Mouse (Mus musculus) midbrain, embryonic 14.5 days (tissue): ENCODE measurements around the gene Fcer1g. TPM values are rescaled to one million over a fixed set of nuclear protein-coding genes. Genes with fewer than 3 reads are reported as not detected.

Source experiments
- ATAC-seq: fragments of 200-750 bp; cut with Nextera tagmentation; 2 replicates; pipeline ENCODE4 v1.8.0; 2017; ENCODE audit warnings: moderate number of reproducible peaks, moderate library complexity; ENCODE audit not compliant: low FRiP score, low TSS enrichment
- DNase-seq: peaks from one replicate; pipeline ENCODE4 v3.0.0-alpha.2; 2015
- H3K27ac ChIP-seq: fragments of 300-500 bp; sonication (generic); replicated peaks from 2 replicates; pipeline ENCODE4 v1.5.1; 2014; ENCODE audit warnings: mild to moderate bottlenecking, low read depth, low read length, moderate library complexity
- H3K27me3 ChIP-seq: fragments of 300-500 bp; sonication (generic); 2 replicates; pipeline ENCODE4 v1.6.1; 2014; ENCODE audit warnings: low read length, control low read depth, mixed read lengths; ENCODE audit not compliant: control insufficient read depth, insufficient read depth
- H3K36me3 ChIP-seq: fragments of 300-500 bp; sonication (generic); 2 replicates; pipeline ENCODE4 v1.6.1; 2014; ENCODE audit warnings: low read length, control low read depth; ENCODE audit not compliant: control insufficient read depth, insufficient read depth
- H3K4me1 ChIP-seq: fragments of 300-500 bp; sonication (generic); 2 replicates; pipeline ENCODE4 v1.6.1; 2014; ENCODE audit warnings: mild to moderate bottlenecking, antibody characterized with exemption, low read length, control low read depth; ENCODE audit not compliant: control insufficient read depth, insufficient read depth
- H3K4me2 ChIP-seq: fragments of 300-500 bp; sonication (generic); 2 replicates; pipeline ENCODE4 v1.6.1; 2014; ENCODE audit warnings: mild to moderate bottlenecking, low read length, moderate library complexity
- H3K4me3 ChIP-seq: fragments of 300-500 bp; sonication (generic); replicated peaks from 2 replicates; pipeline ENCODE4 v1.5.1; 2014; ENCODE audit warnings: low read depth, low read length
- H3K9ac ChIP-seq: fragments of 300-500 bp; sonication (generic); replicated peaks from 2 replicates; pipeline ENCODE4 v1.6.1; 2014; ENCODE audit warnings: mild to moderate bottlenecking, low read length, moderate library complexity
- H3K9me3 ChIP-seq: fragments of 300-500 bp; sonication (generic); 2 replicates; pipeline ENCODE4 v1.6.1; 2016; ENCODE audit warnings: low read length, control low read depth, mixed read lengths; ENCODE audit not compliant: control insufficient read depth
- WGBS: fragments of 180-500 bp; shearing (Covaris S2); extraction: QIAGEN DNeasy Blood & Tissue Kit; methylation state at CpG from one replicate; pipeline ENCODE4 v1.1.7; 2014; 5-methylcytosine and 5-hydroxymethylcytosine counted together
- polyA plus RNA-seq: library from polyadenylated mRNA; unstranded; fragments of >200 nt; fragmentation: Nextera tagmentation; extraction: Ambion mirVana; gene quantifications from 2 replicates; pipeline ENCODE4 v1.2.1, GENCODE M21; 2014

Fcer1g gene
- polyA plus RNA-seq, result 6.6 and 28.4 TPM in 2 replicates

DNA sequence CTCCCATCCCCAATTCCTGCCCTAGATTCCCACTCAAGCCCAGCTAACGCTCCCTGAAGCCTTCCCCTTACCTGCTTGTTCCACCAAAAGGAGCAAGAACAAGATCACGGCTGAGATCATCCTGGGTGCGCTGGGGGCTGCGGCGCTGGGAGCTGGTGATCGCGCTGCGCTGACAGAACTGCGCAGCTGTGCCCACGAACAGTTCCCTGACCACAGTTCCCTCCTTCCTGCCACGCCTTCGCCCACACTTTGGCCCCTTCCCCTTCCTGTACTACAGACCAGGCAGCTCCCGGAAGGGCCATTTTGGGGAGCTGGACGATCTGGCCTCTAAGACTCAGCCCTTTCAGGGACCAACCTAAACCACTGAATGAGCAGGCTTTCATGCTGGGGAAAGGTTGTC is at the start of gene Fcer1g:
Gene Fcer1g, minus strand, starts transcription at position 240 of the 400 bp plus-strand sequence.
- WGBS, result 92% methylated on average over 14 of the region's 14 CpGs
- H3K9ac ChIP-seq, result no peak within 1 kb of the TSS
- peaks cover 55% of the 10 kb centered on the region for H3K36me3 ChIP-seq

DNA sequence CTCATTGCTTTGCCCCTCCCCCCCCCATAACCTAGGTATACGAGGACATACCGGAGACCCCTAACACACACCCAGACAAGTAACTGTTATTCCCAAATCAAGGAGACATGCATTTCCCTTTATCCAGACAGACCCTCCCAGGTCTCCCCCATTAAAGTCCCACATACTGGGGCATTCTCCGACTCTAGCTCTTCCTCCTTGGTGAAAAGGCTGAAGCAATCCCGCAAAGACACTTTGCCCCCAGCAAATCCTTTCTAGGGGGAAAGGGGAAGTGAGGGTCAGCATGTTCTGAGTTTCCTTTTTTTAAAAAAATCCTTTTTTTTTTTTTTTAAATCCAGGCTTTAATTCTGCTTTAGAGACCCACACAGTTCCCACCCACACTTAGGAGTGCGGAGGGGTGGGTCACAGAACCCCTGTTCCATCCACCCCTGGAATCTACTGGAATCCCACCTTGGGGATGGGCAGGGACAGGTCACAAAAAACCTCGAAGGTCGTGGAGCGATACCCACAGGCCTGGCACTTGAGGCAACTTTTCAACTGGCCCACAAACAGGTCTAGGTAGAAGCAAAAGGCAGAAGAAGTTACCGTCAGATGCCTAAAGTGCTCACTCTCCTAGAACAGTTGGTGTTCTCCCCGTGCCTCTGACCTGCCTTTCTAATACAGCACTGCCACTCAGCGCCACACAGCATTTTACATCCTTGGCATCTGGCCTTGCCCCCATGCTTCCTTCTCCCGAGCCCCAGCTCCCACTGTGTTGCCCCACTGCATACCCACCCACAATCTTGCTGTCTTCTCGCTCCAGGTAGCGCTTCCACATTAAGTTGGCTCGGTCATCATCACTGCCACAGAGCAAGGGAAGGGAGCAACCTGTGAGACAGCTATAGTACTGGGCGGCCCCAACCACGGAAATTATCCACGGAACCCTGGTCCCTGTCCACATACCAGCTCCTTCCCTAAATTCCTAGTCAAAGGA is 49.3 kb upstream of the Fcer1g start:
- Histone ChIP-seq H3K4me2 (no peak overlapping the region), H3K4me1 (peaks cover 16% of the 10 kb centered on the region), H3K27ac (no peak overlapping the region), H3K36me3 (peaks cover 47% of the 10 kb centered on the region), H3K4me3 (no peak overlapping the region), H3K9me3 (no peaks in the 10 kb centered on the region), H3K27me3 (no peaks in the 10 kb centered on the region), H3K9ac (no peak overlapping the region)
- WGBS, result 92% methylated on average over 18 of the region's 18 CpGs
- ATAC-seq (no peak), DNase-seq (no peak)

More for the DNA sequence above, at the start of gene Fcer1g:
- Histone ChIP-seq H3K27me3 (no peaks in the 10 kb centered on the region), H3K27ac (no peak within 1 kb of the TSS), H3K4me1 (no peaks in the 10 kb centered on the region), H3K9me3 (no peaks in the 10 kb centered on the region), H3K4me3 (no peak within 1 kb of the TSS), H3K4me2 (no peak within 1 kb of the TSS)
- ATAC-seq, result no peak
- DNase-seq, result no peak

DNA sequence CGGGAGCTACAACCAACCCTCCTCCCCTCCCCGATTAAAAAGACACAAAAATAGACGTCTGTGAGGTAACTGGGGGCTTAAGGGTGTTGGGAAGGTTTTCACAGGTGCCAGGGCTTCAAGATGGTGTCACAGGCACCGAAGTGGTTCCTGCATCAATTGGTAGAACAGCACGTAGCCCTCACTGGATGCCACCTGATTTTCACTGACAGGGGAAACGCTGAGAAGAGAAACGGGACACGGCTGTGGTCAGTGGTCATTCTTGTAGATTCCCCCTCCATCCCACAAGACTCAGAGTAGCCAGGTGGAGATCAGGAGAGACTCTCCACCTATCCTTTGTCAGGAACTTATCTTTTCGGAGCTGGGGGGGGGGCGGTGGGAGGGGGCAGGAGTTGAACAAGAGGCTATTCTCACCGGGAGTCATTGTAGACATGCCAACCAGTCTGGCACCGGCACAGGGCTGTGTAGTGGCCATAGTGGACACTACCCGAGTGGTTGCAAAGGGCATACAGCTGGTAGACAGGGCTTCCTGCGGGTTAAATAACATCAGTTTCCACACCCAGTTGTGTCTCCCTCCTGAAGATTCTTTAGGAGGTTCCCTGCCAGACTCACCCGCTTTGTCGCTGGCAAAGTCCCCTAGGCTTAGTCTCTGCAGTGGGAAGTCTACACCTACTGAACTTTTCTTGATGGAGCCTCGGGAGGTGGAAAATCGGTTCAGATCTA is 48.1 kb upstream of the Fcer1g start:
- WGBS, result 80% methylated on average over 18 of the region's 18 CpGs
- no peak for DNase-seq
- Histone ChIP-seq H3K4me1 (peaks cover 11% of the 10 kb centered on the region), H3K27ac (no peak overlapping the region), H3K9ac (no peak overlapping the region), H3K4me2 (no peak overlapping the region), H3K9me3 (no peaks in the 10 kb centered on the region), H3K36me3 (peaks cover 56% of the 10 kb centered on the region), H3K4me3 (no peak overlapping the region), H3K27me3 (no peaks in the 10 kb centered on the region)
- no peak for ATAC-seq

DNA sequence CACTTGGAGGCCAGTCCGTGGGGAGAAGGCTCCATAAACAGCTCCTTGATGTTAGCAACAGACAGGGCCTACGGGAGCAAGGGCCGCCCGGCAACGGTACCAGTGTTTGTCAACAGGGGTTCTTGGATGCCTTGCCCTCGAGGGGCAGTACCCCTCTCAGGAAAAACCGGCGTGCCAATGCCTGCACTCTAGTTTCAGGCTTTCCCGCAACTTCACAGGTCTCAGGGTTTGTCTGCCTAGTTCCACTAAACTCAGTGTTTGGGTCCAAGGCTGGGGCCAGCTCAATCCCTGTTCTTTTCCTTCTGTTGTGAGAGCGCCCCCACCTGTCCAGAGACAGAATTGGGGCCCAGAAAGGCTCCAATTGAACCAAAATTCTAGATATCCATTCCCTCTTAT is 47.4 kb upstream of the Fcer1g start:
- 1% methylated on average over 10 of the region's 10 CpGs for WGBS
- Histone ChIP-seq H3K9ac (peak overlapping the region; percentile 29; the same call in 1 of the 2 replicates), H3K27me3 (no peaks in the 10 kb centered on the region), H3K4me1 (peaks cover 7% of the 10 kb centered on the region), H3K27ac (peak overlapping the region; percentile 46), H3K4me2 (peak overlapping the region; percentile 57), H3K4me3 (peak overlapping the region; percentile 67), H3K9me3 (no peaks in the 10 kb centered on the region), H3K36me3 (peaks cover 63% of the 10 kb centered on the region)
- DNase-seq (peak; percentile 75), ATAC-seq (peak; percentile 39)

DNA sequence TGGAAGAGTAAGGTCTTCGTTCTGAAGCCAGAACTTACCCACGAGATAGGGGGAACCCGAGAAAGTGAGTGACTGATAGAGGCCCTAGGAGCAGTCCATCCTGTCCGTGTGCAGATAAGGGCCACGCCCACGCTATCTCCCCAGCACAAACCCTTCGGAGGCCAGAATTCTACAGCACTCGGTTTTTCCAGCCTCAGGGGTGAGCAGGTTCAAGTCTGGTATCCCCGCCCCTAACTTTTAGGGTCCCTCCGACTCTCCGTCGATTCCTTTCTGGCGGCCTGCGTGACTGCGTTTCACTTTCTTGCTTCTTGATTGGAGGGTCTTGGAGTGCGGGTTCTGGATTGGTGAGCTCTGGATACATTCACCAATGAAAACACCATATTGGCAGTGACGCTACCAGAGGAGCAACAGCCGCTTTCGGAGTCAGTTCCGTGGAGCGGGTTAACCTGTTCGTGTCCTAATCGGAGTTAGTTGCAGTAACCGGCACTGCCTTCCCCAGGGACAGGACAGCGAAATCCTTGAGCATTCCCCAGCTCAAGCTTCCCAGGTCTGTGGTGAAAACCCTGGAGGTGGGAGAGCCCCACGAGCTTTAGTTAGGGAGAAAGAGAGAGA is 46.9 kb upstream of the Fcer1g start, which contains the start of gene Ppox:
Gene Ppox, minus strand, starts transcription at position 271 of the 612 bp plus-strand sequence.
- peaks cover 7% of the 10 kb centered on the region for H3K4me1 ChIP-seq
- H3K9me3 ChIP-seq, result no peaks in the 10 kb centered on the region
- ATAC-seq (peak; percentile 97), DNase-seq (peak; percentile 95)
- WGBS, result under 1% methylated on average over 26 of the region's 26 CpGs
- peak within 1 kb of the TSS; percentile 46 for H3K27ac ChIP-seq
- H3K4me3 ChIP-seq, result peak within 1 kb of the TSS; percentile 67
- no peaks in the 10 kb centered on the region for H3K27me3 ChIP-seq
- H3K4me2 ChIP-seq, result peak within 1 kb of the TSS; percentile 85
- peaks cover 64% of the 10 kb centered on the region for H3K36me3 ChIP-seq
- peak within 1 kb of the TSS; percentile 63 for H3K9ac ChIP-seq

DNA sequence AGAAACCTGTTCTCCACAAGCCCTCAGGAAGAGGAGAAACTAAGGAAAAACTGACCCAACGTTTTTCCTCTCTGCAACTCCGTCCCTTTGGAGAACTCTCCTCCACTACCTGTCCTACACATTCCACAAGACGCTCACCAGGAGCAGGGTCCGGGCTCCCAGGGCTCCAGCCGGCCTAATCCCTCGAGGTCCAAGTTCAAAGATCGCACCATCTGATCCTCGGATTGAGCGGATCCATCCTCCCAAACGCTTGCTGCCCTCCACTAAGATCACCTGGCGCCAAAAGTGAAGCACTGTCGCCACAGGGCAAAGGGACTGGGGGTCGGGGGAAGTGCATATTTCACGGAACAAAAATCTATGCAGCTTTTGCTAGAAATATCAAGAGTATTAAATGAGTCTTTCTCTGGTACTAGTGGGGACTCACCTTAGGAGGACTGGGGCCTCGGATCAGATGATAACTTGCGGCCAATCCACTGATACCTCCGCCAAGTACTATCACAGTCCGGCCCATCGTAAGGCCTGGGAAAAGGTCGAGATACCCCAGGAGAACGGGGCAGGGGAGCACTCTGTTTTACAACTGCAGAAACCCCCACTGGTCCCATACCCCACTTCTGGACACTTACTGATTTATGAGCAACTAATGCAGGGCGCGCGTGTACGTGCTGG is 46.2 kb upstream of the Fcer1g start:
- no peaks in the 10 kb centered on the region for H3K9me3 ChIP-seq
- DNase-seq (no peak), ATAC-seq (no peak)
- H3K36me3 ChIP-seq, result peaks cover 64% of the 10 kb centered on the region
- H3K27me3 ChIP-seq, result no peaks in the 10 kb centered on the region
- peak overlapping the region; percentile 85 for H3K4me2 ChIP-seq
- peak overlapping the region; percentile 63 for H3K9ac ChIP-seq
- 0 out of 2 replicates have a peak overlapping the region, but pooled peaks have one; percentile 41 for H3K27ac ChIP-seq
- 2% methylated on average over 25 of the region's 25 CpGs for WGBS
- peaks cover 7% of the 10 kb centered on the region for H3K4me1 ChIP-seq
- H3K4me3 ChIP-seq, result peak overlapping the region; percentile 67

DNA sequence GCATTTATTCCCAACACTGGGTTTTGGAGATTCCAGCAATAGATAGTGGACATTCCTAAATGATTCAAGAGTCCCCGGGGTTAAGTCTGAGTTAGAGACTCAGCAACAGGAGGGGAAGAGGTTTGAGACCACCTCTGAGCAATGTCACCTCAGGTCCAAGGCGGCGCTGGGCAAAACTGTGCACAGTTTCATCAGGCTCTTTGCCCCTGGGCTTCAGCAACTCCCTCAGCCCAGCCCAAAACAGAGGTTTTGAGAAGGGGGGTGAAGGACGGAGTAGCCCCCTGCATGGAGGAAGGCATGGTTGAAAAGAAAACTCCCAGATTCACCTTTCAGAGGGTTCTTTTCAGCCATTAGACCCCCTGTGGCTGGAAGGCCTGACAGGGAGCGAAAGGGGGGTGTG is 45.6 kb upstream of the Fcer1g start:
- H3K27ac ChIP-seq, result no peak overlapping the region
- peak overlapping the region; percentile 67 for H3K4me3 ChIP-seq
- H3K4me2 ChIP-seq, result peak overlapping the region; percentile 85
- peaks cover 7% of the 10 kb centered on the region for H3K4me1 ChIP-seq
- no peaks in the 10 kb centered on the region for H3K9me3 ChIP-seq
- DNase-seq, result no peak
- 55% methylated on average over 5 of the region's 5 CpGs for WGBS
- ATAC-seq, result no peak
- no peaks in the 10 kb centered on the region for H3K27me3 ChIP-seq
- peaks cover 64% of the 10 kb centered on the region for H3K36me3 ChIP-seq
- H3K9ac ChIP-seq, result peak overlapping the region; percentile 63; the same call in 1 of the 2 replicates
